Mouse (Mus musculus): ENCODE data around the gene Dnaaf2. TPM values are rescaled to one million over a fixed set of nuclear protein-coding genes. Genes with fewer than 3 reads are reported as not detected.

Gene Dnaaf2
- polyA plus RNA-seq, 1 experiment from 2014 or later = 11.5 TPM

- 0% methylated on average over 19 of the region's 19 CpGs for WGBS
- Histone ChIP-seq H3K4me2 (ENCODE audit: low read depth, low read length) (peak overlapping the region; percentile 70), H3K27me3 (ENCODE audit: control insufficient read depth, insufficient read depth, low read length) (no peaks in the 10 kb centered on the region), H3K27ac (replicated peaks; ENCODE audit: low read depth, low read length) (peak overlapping the region; percentile 77), H3K4me3 (ENCODE audit: low read depth, low read length) (peak overlapping the region; percentile 71), H3K9ac (replicated peaks; ENCODE audit: low read length) (peak overlapping the region; percentile 91), H3K36me3 (replicated peaks; ENCODE audit: control insufficient read depth, insufficient read depth, low read depth, low read length) (peaks cover 5% of the 10 kb centered on the region), H3K9me3 (replicated peaks; ENCODE audit: control insufficient read depth, low read length) (no peaks in the 10 kb centered on the region), H3K4me1 (ENCODE audit: control insufficient read depth, insufficient read depth, low read length) (no peaks in the 10 kb centered on the region)
- DNase-seq (ENCODE audit: low spot score) = peak; percentile 36
- ATAC-seq (replicated peaks; ENCODE audit: insufficient number of reproducible peaks, low FRiP score, low TSS enrichment, low read depth) = no peak
Observed at GRCm38 (mm10) chr12:69158366-69158764, 39.9 kb downstream of the Dnaaf2 start.

GRCm38 (mm10) chr12:69157107-69157506 is 41.1 kb downstream of the Dnaaf2 start:
- Histone ChIP-seq H3K9ac (replicated peaks; ENCODE audit: low read length) (no peak overlapping the region), H3K9me3 (replicated peaks; ENCODE audit: control insufficient read depth, low read length) (no peaks in the 10 kb centered on the region), H3K27ac (replicated peaks; ENCODE audit: low read depth, low read length) (no peak overlapping the region), H3K4me1 (ENCODE audit: control insufficient read depth, insufficient read depth, low read length) (no peaks in the 10 kb centered on the region), H3K36me3 (replicated peaks; ENCODE audit: control insufficient read depth, insufficient read depth, low read depth, low read length) (peaks cover 5% of the 10 kb centered on the region), H3K4me3 (ENCODE audit: low read depth, low read length) (no peak overlapping the region), H3K27me3 (ENCODE audit: control insufficient read depth, insufficient read depth, low read length) (no peaks in the 10 kb centered on the region), H3K4me2 (ENCODE audit: low read depth, low read length) (no peak overlapping the region)
- ATAC-seq (replicated peaks; ENCODE audit: insufficient number of reproducible peaks, low FRiP score, low TSS enrichment, low read depth) (no peak), DNase-seq (ENCODE audit: low spot score) (no peak)
- WGBS = 92% methylated on average over 2 of the region's 2 CpGs

GRCm38 (mm10) chr12:69156436-69156835 is 41.8 kb downstream of the Dnaaf2 start:
- Histone ChIP-seq H3K27me3 (ENCODE audit: control insufficient read depth, insufficient read depth, low read length) (no peaks in the 10 kb centered on the region), H3K4me3 (ENCODE audit: low read depth, low read length) (no peak overlapping the region), H3K36me3 (replicated peaks; ENCODE audit: control insufficient read depth, insufficient read depth, low read depth, low read length) (peaks cover 5% of the 10 kb centered on the region), H3K4me2 (ENCODE audit: low read depth, low read length) (no peak overlapping the region), H3K9ac (replicated peaks; ENCODE audit: low read length) (no peak overlapping the region), H3K4me1 (ENCODE audit: control insufficient read depth, insufficient read depth, low read length) (no peaks in the 10 kb centered on the region), H3K27ac (replicated peaks; ENCODE audit: low read depth, low read length) (no peak overlapping the region), H3K9me3 (replicated peaks; ENCODE audit: control insufficient read depth, low read length) (no peaks in the 10 kb centered on the region)
- DNase-seq (ENCODE audit: low spot score) (no peak), ATAC-seq (replicated peaks; ENCODE audit: insufficient number of reproducible peaks, low FRiP score, low TSS enrichment, low read depth) (no peak)
- WGBS = 87% methylated on average over 4 of the region's 4 CpGs

GRCm38 (mm10) chr12:69155923-69156322 is 42.3 kb downstream of the Dnaaf2 start:
- H3K27ac ChIP-seq (replicated peaks; ENCODE audit: low read depth, low read length) = no peak overlapping the region
- H3K36me3 ChIP-seq (replicated peaks; ENCODE audit: control insufficient read depth, insufficient read depth, low read depth, low read length) = peaks cover 5% of the 10 kb centered on the region
- no peaks in the 10 kb centered on the region for H3K4me1 ChIP-seq (ENCODE audit: control insufficient read depth, insufficient read depth, low read length)
- DNase-seq (ENCODE audit: low spot score) (no peak), ATAC-seq (replicated peaks; ENCODE audit: insufficient number of reproducible peaks, low FRiP score, low TSS enrichment, low read depth) (no peak)
- no peak overlapping the region for H3K4me3 ChIP-seq (ENCODE audit: low read depth, low read length)
- H3K27me3 ChIP-seq (ENCODE audit: control insufficient read depth, insufficient read depth, low read length) = no peaks in the 10 kb centered on the region
- no peak overlapping the region for H3K4me2 ChIP-seq (ENCODE audit: low read depth, low read length)
- 86% methylated on average over 2 of the region's 2 CpGs for WGBS
- no peaks in the 10 kb centered on the region for H3K9me3 ChIP-seq (replicated peaks; ENCODE audit: control insufficient read depth, low read length)
- no peak overlapping the region for H3K9ac ChIP-seq (replicated peaks; ENCODE audit: low read length)

- Histone ChIP-seq H3K4me2 (ENCODE audit: low read depth, low read length) (no peak overlapping the region), H3K9ac (replicated peaks; ENCODE audit: low read length) (no peak overlapping the region), H3K36me3 (replicated peaks; ENCODE audit: control insufficient read depth, insufficient read depth, low read depth, low read length) (no peaks in the 10 kb centered on the region), H3K4me1 (ENCODE audit: control insufficient read depth, insufficient read depth, low read length) (no peaks in the 10 kb centered on the region), H3K27me3 (ENCODE audit: control insufficient read depth, insufficient read depth, low read length) (no peaks in the 10 kb centered on the region), H3K9me3 (replicated peaks; ENCODE audit: control insufficient read depth, low read length) (no peaks in the 10 kb centered on the region), H3K27ac (replicated peaks; ENCODE audit: low read depth, low read length) (no peak overlapping the region), H3K4me3 (ENCODE audit: low read depth, low read length) (no peak overlapping the region)
- WGBS = 85% methylated on average over 13 of the region's 13 CpGs
- no peak for DNase-seq (ENCODE audit: low spot score)
- no peak for ATAC-seq (replicated peaks; ENCODE audit: insufficient number of reproducible peaks, low FRiP score, low TSS enrichment, low read depth)
Observed at GRCm38 (mm10) chr12:69150049-69150448, 48.2 kb downstream of the Dnaaf2 start.

- Histone ChIP-seq H3K4me1 (ENCODE audit: control insufficient read depth, insufficient read depth, low read length) (no peaks in the 10 kb centered on the region), H3K4me2 (ENCODE audit: low read depth, low read length) (no peak overlapping the region), H3K27me3 (ENCODE audit: control insufficient read depth, insufficient read depth, low read length) (no peaks in the 10 kb centered on the region), H3K36me3 (replicated peaks; ENCODE audit: control insufficient read depth, insufficient read depth, low read depth, low read length) (no peaks in the 10 kb centered on the region), H3K9me3 (replicated peaks; ENCODE audit: control insufficient read depth, low read length) (no peaks in the 10 kb centered on the region), H3K27ac (replicated peaks; ENCODE audit: low read depth, low read length) (no peak overlapping the region), H3K9ac (replicated peaks; ENCODE audit: low read length) (no peak overlapping the region), H3K4me3 (ENCODE audit: low read depth, low read length) (no peak overlapping the region)
- no peak for ATAC-seq (replicated peaks; ENCODE audit: insufficient number of reproducible peaks, low FRiP score, low TSS enrichment, low read depth)
- WGBS = 96% methylated on average over 5 of the region's 5 CpGs
- DNase-seq (ENCODE audit: low spot score) = no peak
Observed at GRCm38 (mm10) chr12:69147166-69147735, 51.0 kb downstream of the Dnaaf2 start.

GRCm38 (mm10) chr12:69143460-69143859 is 54.8 kb downstream of the Dnaaf2 start:
- ATAC-seq (replicated peaks; ENCODE audit: insufficient number of reproducible peaks, low FRiP score, low TSS enrichment, low read depth) (no peak), DNase-seq (ENCODE audit: low spot score) (no peak)
- H3K4me2 ChIP-seq (ENCODE audit: low read depth, low read length) = no peak overlapping the region
- no peaks in the 10 kb centered on the region for H3K36me3 ChIP-seq (replicated peaks; ENCODE audit: control insufficient read depth, insufficient read depth, low read depth, low read length)
- no peak overlapping the region for H3K4me3 ChIP-seq (ENCODE audit: low read depth, low read length)
- no peaks in the 10 kb centered on the region for H3K27me3 ChIP-seq (ENCODE audit: control insufficient read depth, insufficient read depth, low read length)
- H3K4me1 ChIP-seq (ENCODE audit: control insufficient read depth, insufficient read depth, low read length) = no peaks in the 10 kb centered on the region
- H3K9me3 ChIP-seq (replicated peaks; ENCODE audit: control insufficient read depth, low read length) = no peaks in the 10 kb centered on the region
- no peak overlapping the region for H3K9ac ChIP-seq (replicated peaks; ENCODE audit: low read length)
- no peak overlapping the region for H3K27ac ChIP-seq (replicated peaks; ENCODE audit: low read depth, low read length)
- 67% methylated on average over 6 of the region's 6 CpGs for WGBS

GRCm38 (mm10) chr12:69139841-69140240 is 58.4 kb downstream of the Dnaaf2 start:
- DNase-seq (ENCODE audit: low spot score) (no peak), ATAC-seq (replicated peaks; ENCODE audit: insufficient number of reproducible peaks, low FRiP score, low TSS enrichment, low read depth) (no peak; the same call in 1 of the 2 replicates)
- H3K4me1 ChIP-seq (ENCODE audit: control insufficient read depth, insufficient read depth, low read length) = no peaks in the 10 kb centered on the region
- WGBS = 87% methylated on average over 7 of the region's 7 CpGs
- no peaks in the 10 kb centered on the region for H3K36me3 ChIP-seq (replicated peaks; ENCODE audit: control insufficient read depth, insufficient read depth, low read depth, low read length)
- H3K27me3 ChIP-seq (ENCODE audit: control insufficient read depth, insufficient read depth, low read length) = no peaks in the 10 kb centered on the region
- no peaks in the 10 kb centered on the region for H3K9me3 ChIP-seq (replicated peaks; ENCODE audit: control insufficient read depth, low read length)
- no peak overlapping the region for H3K4me2 ChIP-seq (ENCODE audit: low read depth, low read length)
- H3K27ac ChIP-seq (replicated peaks; ENCODE audit: low read depth, low read length) = no peak overlapping the region
- H3K4me3 ChIP-seq (ENCODE audit: low read depth, low read length) = no peak overlapping the region
- no peak overlapping the region for H3K9ac ChIP-seq (replicated peaks; ENCODE audit: low read length)

All from embryonic facial prominence, embryonic 11.5 days (tissue).